Mouse (Mus musculus): ENCODE measurements around the gene Tex33.
"Not testable (repeated sequence)": the region's sequence is repeated elsewhere in the genome, so short reads cannot be mapped to it uniquely, and the experiment has no call there.

The Tex33 gene

GRCm38 (mm10) chr15:78377859-78378258 lies 17.9 kb downstream of the Tex33 start:
- no peak for DNase-seq (ENCODE audit: low read depth, low spot score)

GRCm38 (mm10) chr15:78374204-78374603 lies 21.5 kb downstream of the Tex33 start:
- no peak for DNase-seq (ENCODE audit: low read depth, low spot score)

- DNase-seq (ENCODE audit: low read depth, low spot score) = no peak
Measured at GRCm38 (mm10) chr15:78372796-78373195, 22.9 kb downstream of the Tex33 start.

- DNase-seq (ENCODE audit: low read depth, low spot score) = no peak
Measured at GRCm38 (mm10) chr15:78369641-78370040, 26.1 kb downstream of the Tex33 start.

GRCm38 (mm10) chr15:78368926-78369346 lies 26.8 kb downstream of the Tex33 start:
- DNase-seq (ENCODE audit: low read depth, low spot score) = peak; percentile 44

GRCm38 (mm10) chr15:78367811-78368210 lies 27.9 kb downstream of the Tex33 start:
- DNase-seq (ENCODE audit: low read depth, low spot score) = no peak

GRCm38 (mm10) chr15:78366875-78367274 lies 28.8 kb downstream of the Tex33 start:
- DNase-seq (ENCODE audit: low read depth, low spot score) = no peak

- no peak for DNase-seq (ENCODE audit: low read depth, low spot score)
Measured at GRCm38 (mm10) chr15:78365916-78366315, 29.8 kb downstream of the Tex33 start.

- DNase-seq (ENCODE audit: low read depth, low spot score) = no peak
Measured at GRCm38 (mm10) chr15:78355548-78355947, 40.2 kb downstream of the Tex33 start.

- DNase-seq (ENCODE audit: low read depth, low spot score) = peak; percentile 31
Measured at GRCm38 (mm10) chr15:78354958-78355357, 40.8 kb downstream of the Tex33 start.

GRCm38 (mm10) chr15:78351586-78352165 lies 44.0 kb downstream of the Tex33 start:
- DNase-seq (ENCODE audit: low read depth, low spot score) = no peak

- no peak for DNase-seq (ENCODE audit: low read depth, low spot score)
Measured at GRCm38 (mm10) chr15:78344567-78344966, 51.1 kb downstream of the Tex33 start.

GRCm38 (mm10) chr15:78343683-78344082 lies 52.0 kb downstream of the Tex33 start:
- no peak for DNase-seq (ENCODE audit: low read depth, low spot score)

- DNase-seq (ENCODE audit: low read depth, low spot score) = not testable (repeated sequence)
Measured at GRCm38 (mm10) chr15:78340919-78341318, 54.8 kb downstream of the Tex33 start.

- DNase-seq (ENCODE audit: low read depth, low spot score) = peak; percentile 17
Measured at GRCm38 (mm10) chr15:78339627-78340423, 55.9 kb downstream of the Tex33 start.

GRCm38 (mm10) chr15:78334380-78334779 lies 61.3 kb downstream of the Tex33 start:
- DNase-seq (ENCODE audit: low read depth, low spot score) = no peak

GRCm38 (mm10) chr15:78332981-78333380 lies 62.7 kb downstream of the Tex33 start:
- DNase-seq (ENCODE audit: low read depth, low spot score) = no peak

GRCm38 (mm10) chr15:78331523-78332340 lies 64.0 kb downstream of the Tex33 start:
- no peak for DNase-seq (ENCODE audit: low read depth, low spot score)

- no peak for DNase-seq (ENCODE audit: low read depth, low spot score)
Measured at GRCm38 (mm10) chr15:78330706-78331105, 65.0 kb downstream of the Tex33 start.

GRCm38 (mm10) chr15:78329972-78330371 lies 65.7 kb downstream of the Tex33 start:
- not testable (repeated sequence) for DNase-seq (ENCODE audit: low read depth, low spot score)

GRCm38 (mm10) chr15:78328520-78329097 lies 67.1 kb downstream of the Tex33 start:
- no peak for DNase-seq (ENCODE audit: low read depth, low spot score)
